Mouse (Mus musculus): ENCODE results near the gene Arl2bp. TPM values are rescaled to one million over a fixed set of nuclear protein-coding genes. Genes with fewer than 3 reads are reported as not detected.

The Arl2bp gene
- 221 and 224 TPM in 2 replicates for polyA plus RNA-seq (2015; fragmentation: Nextera tagmentation; extraction: Ambion mirVana)

GRCm38 (mm10) chr8:94666456-94667308, at the start of gene Arl2bp:
Arl2bp (plus strand) TSS chr8:94666600.
- ATAC-seq (ENCODE audit: low FRiP score), result peak; percentile 99
- WGBS, result under 1% methylated on average over 72 of the region's 74 CpGs
- H3K4me3 ChIP-seq, result peak within 1 kb of the TSS; percentile 91
- H3K27me3 ChIP-seq, result no peaks in the 10 kb centered on the region
- H3K4me1 ChIP-seq (replicated peaks), result peaks cover 26% of the 10 kb centered on the region
- H3K9me3 ChIP-seq, result no peaks in the 10 kb centered on the region
- H3K4me2 ChIP-seq, result peak within 1 kb of the TSS; percentile 63
- H3K36me3 ChIP-seq, result peaks cover 31% of the 10 kb centered on the region
- H3K9ac ChIP-seq, result peak within 1 kb of the TSS; percentile 98
- peak within 1 kb of the TSS; percentile 96 for H3K27ac ChIP-seq

GRCm38 (mm10) chr8:94624885-94625284, 41.5 kb upstream of the Arl2bp start:
- WGBS, result 98% methylated on average over 1 of the region's 1 CpGs
- no peak overlapping the region for H3K9ac ChIP-seq

GRCm38 (mm10) chr8:94633564-94634194, 32.7 kb upstream of the Arl2bp start:
- Histone ChIP-seq H3K27ac (no peak overlapping the region), H3K4me1 (replicated peaks) (no peaks in the 10 kb centered on the region), H3K9me3 (no peaks in the 10 kb centered on the region), H3K9ac (no peak overlapping the region), H3K27me3 (no peaks in the 10 kb centered on the region), H3K4me3 (no peak overlapping the region), H3K4me2 (no peak overlapping the region), H3K36me3 (peaks cover 83% of the 10 kb centered on the region)
- 91% methylated on average over 2 of the region's 2 CpGs for WGBS
- ATAC-seq (ENCODE audit: low FRiP score), result no peak

More at GRCm38 (mm10) chr8:94624885-94625284, 41.5 kb upstream of the Arl2bp start:
- Histone ChIP-seq H3K4me2 (no peak overlapping the region), H3K4me1 (replicated peaks) (no peaks in the 10 kb centered on the region), H3K27me3 (no peaks in the 10 kb centered on the region), H3K4me3 (no peak overlapping the region), H3K9me3 (no peaks in the 10 kb centered on the region), H3K36me3 (peaks cover 29% of the 10 kb centered on the region), H3K27ac (no peak overlapping the region)
- ATAC-seq (ENCODE audit: low FRiP score), result no peak

- Histone ChIP-seq H3K9ac (no peak overlapping the region), H3K4me3 (no peak overlapping the region), H3K36me3 (peaks cover 87% of the 10 kb centered on the region), H3K4me2 (no peak overlapping the region), H3K9me3 (no peaks in the 10 kb centered on the region), H3K27ac (no peak overlapping the region), H3K4me1 (replicated peaks) (no peaks in the 10 kb centered on the region), H3K27me3 (no peaks in the 10 kb centered on the region)
- no peak for ATAC-seq (ENCODE audit: low FRiP score)
Measured at GRCm38 (mm10) chr8:94634211-94634610, 32.2 kb upstream of the Arl2bp start.

- 95% methylated on average over 2 of the region's 2 CpGs for WGBS
Measured at GRCm38 (mm10) chr8:94641183-94641582, 25.2 kb upstream of the Arl2bp start.

GRCm38 (mm10) chr8:94641938-94642337, 24.5 kb upstream of the Arl2bp start:
- H3K27me3 ChIP-seq, result no peaks in the 10 kb centered on the region
- H3K36me3 ChIP-seq, result peaks cover 92% of the 10 kb centered on the region
- no peak for ATAC-seq (ENCODE audit: low FRiP score)
- no peak overlapping the region for H3K4me2 ChIP-seq
- no peak overlapping the region for H3K4me3 ChIP-seq
- H3K9ac ChIP-seq, result no peak overlapping the region
- WGBS, result 93% methylated on average over 3 of the region's 3 CpGs
- no peaks in the 10 kb centered on the region for H3K9me3 ChIP-seq
- no peaks in the 10 kb centered on the region for H3K4me1 ChIP-seq (replicated peaks)
- no peak overlapping the region for H3K27ac ChIP-seq

More at GRCm38 (mm10) chr8:94641183-94641582, 25.2 kb upstream of the Arl2bp start:
- H3K4me1 ChIP-seq (replicated peaks), result no peaks in the 10 kb centered on the region
- no peak for ATAC-seq (ENCODE audit: low FRiP score)
- peaks cover 91% of the 10 kb centered on the region for H3K36me3 ChIP-seq
- no peak overlapping the region for H3K4me3 ChIP-seq
- no peak overlapping the region for H3K9ac ChIP-seq
- no peaks in the 10 kb centered on the region for H3K9me3 ChIP-seq
- H3K27ac ChIP-seq, result no peak overlapping the region
- H3K27me3 ChIP-seq, result no peaks in the 10 kb centered on the region
- no peak overlapping the region for H3K4me2 ChIP-seq

- Histone ChIP-seq H3K9me3 (no peaks in the 10 kb centered on the region), H3K27ac (no peak overlapping the region), H3K4me2 (no peak overlapping the region), H3K27me3 (no peaks in the 10 kb centered on the region), H3K4me3 (no peak overlapping the region), H3K9ac (no peak overlapping the region), H3K36me3 (peaks cover 87% of the 10 kb centered on the region), H3K4me1 (replicated peaks) (no peaks in the 10 kb centered on the region)
- ATAC-seq (ENCODE audit: low FRiP score), result no peak
- WGBS, result 50% methylated on average over 1 of the region's 1 CpGs
Measured at GRCm38 (mm10) chr8:94645202-94645601, 21.2 kb upstream of the Arl2bp start.

- no peak overlapping the region for H3K4me3 ChIP-seq
- H3K4me2 ChIP-seq, result no peak overlapping the region
- WGBS, result 93% methylated on average over 3 of the region's 3 CpGs
- H3K9ac ChIP-seq, result no peak overlapping the region
- no peaks in the 10 kb centered on the region for H3K4me1 ChIP-seq (replicated peaks)
- H3K27ac ChIP-seq, result no peak overlapping the region
- ATAC-seq (ENCODE audit: low FRiP score), result no peak
- peaks cover 82% of the 10 kb centered on the region for H3K36me3 ChIP-seq
- H3K9me3 ChIP-seq, result no peaks in the 10 kb centered on the region
- H3K27me3 ChIP-seq, result no peaks in the 10 kb centered on the region
Measured at GRCm38 (mm10) chr8:94646165-94646564, 20.2 kb upstream of the Arl2bp start.

- 45% methylated on average over 3 of the region's 3 CpGs for WGBS
- H3K27me3 ChIP-seq, result no peaks in the 10 kb centered on the region
- no peak overlapping the region for H3K27ac ChIP-seq
- no peaks in the 10 kb centered on the region for H3K4me1 ChIP-seq (replicated peaks)
- peaks cover 82% of the 10 kb centered on the region for H3K36me3 ChIP-seq
- no peak overlapping the region for H3K4me2 ChIP-seq
- ATAC-seq (ENCODE audit: low FRiP score), result no peak
- no peak overlapping the region for H3K4me3 ChIP-seq
- no peaks in the 10 kb centered on the region for H3K9me3 ChIP-seq
- no peak overlapping the region for H3K9ac ChIP-seq
Measured at GRCm38 (mm10) chr8:94649496-94649895, 16.9 kb upstream of the Arl2bp start.

- Histone ChIP-seq H3K27ac (no peak overlapping the region), H3K9ac (no peak overlapping the region), H3K27me3 (no peaks in the 10 kb centered on the region), H3K36me3 (peaks cover 84% of the 10 kb centered on the region), H3K4me1 (replicated peaks) (no peaks in the 10 kb centered on the region), H3K4me3 (no peak overlapping the region), H3K4me2 (no peak overlapping the region), H3K9me3 (no peaks in the 10 kb centered on the region)
- ATAC-seq (ENCODE audit: low FRiP score), result no peak
- 91% methylated on average over 3 of the region's 3 CpGs for WGBS
Measured at GRCm38 (mm10) chr8:94652951-94653350, 13.4 kb upstream of the Arl2bp start.

- no peak overlapping the region for H3K9ac ChIP-seq
- no peak for ATAC-seq (ENCODE audit: low FRiP score)
- no peak overlapping the region for H3K4me3 ChIP-seq
- no peaks in the 10 kb centered on the region for H3K9me3 ChIP-seq
- no peak overlapping the region for H3K27ac ChIP-seq
- H3K27me3 ChIP-seq, result no peaks in the 10 kb centered on the region
- H3K4me1 ChIP-seq (replicated peaks), result no peaks in the 10 kb centered on the region
- no peak overlapping the region for H3K4me2 ChIP-seq
- H3K36me3 ChIP-seq, result peaks cover 78% of the 10 kb centered on the region
Measured at GRCm38 (mm10) chr8:94654994-94655393, 11.4 kb upstream of the Arl2bp start.

- no peaks in the 10 kb centered on the region for H3K9me3 ChIP-seq
- H3K27me3 ChIP-seq, result no peaks in the 10 kb centered on the region
- H3K4me3 ChIP-seq, result no peak overlapping the region
- no peak for ATAC-seq (ENCODE audit: low FRiP score)
- no peaks in the 10 kb centered on the region for H3K4me1 ChIP-seq (replicated peaks)
- WGBS, result 94% methylated on average over 2 of the region's 2 CpGs
- no peak overlapping the region for H3K4me2 ChIP-seq
- no peak overlapping the region for H3K27ac ChIP-seq
- no peak overlapping the region for H3K9ac ChIP-seq
- H3K36me3 ChIP-seq, result peaks cover 67% of the 10 kb centered on the region
Measured at GRCm38 (mm10) chr8:94658031-94658430, 8.4 kb upstream of the Arl2bp start.

GRCm38 (mm10) chr8:94660418-94660817, 6.0 kb upstream of the Arl2bp start:
- H3K27me3 ChIP-seq, result no peaks in the 10 kb centered on the region
- no peak overlapping the region for H3K4me3 ChIP-seq
- H3K4me2 ChIP-seq, result no peak overlapping the region
- peaks cover 46% of the 10 kb centered on the region for H3K36me3 ChIP-seq
- no peak overlapping the region for H3K9ac ChIP-seq
- ATAC-seq (ENCODE audit: low FRiP score), result no peak
- no peaks in the 10 kb centered on the region for H3K9me3 ChIP-seq
- 87% methylated on average over 4 of the region's 4 CpGs for WGBS
- no peaks in the 10 kb centered on the region for H3K4me1 ChIP-seq (replicated peaks)
- no peak overlapping the region for H3K27ac ChIP-seq
